Mouse (Mus musculus) stomach, embryonic 14.5 days (tissue): ENCODE results near the gene Nyap1. TPM values are rescaled to one million over a fixed set of nuclear protein-coding genes. Genes with fewer than 3 reads are reported as not detected.

Experiments
- ATAC-seq: fragments of 200-750 bp; cut with Nextera tagmentation; 2 replicates; pipeline ENCODE4 v1.8.0; 2017; ENCODE audit warnings: low read depth, moderate TSS enrichment; ENCODE audit not compliant: insufficient number of reproducible peaks, insufficient read depth, low FRiP score
- H3K27ac ChIP-seq: fragments of 300-500 bp; sonication (generic); 2 replicates; pipeline ENCODE4 v1.5.1; 2014; ENCODE audit warnings: mild to moderate bottlenecking, low read length, moderate library complexity, mixed read lengths
- H3K27me3 ChIP-seq: fragments of 300-500 bp; sonication (generic); 2 replicates; pipeline ENCODE4 v1.6.1; 2014; ENCODE audit warnings: low read length, control low read depth, mixed read lengths; ENCODE audit not compliant: control insufficient read depth, insufficient read depth
- H3K36me3 ChIP-seq: fragments of 300-500 bp; sonication (generic); 2 replicates; pipeline ENCODE4 v1.6.1; 2014; ENCODE audit warnings: mild to moderate bottlenecking, control low read depth, low read length, moderate library complexity, mixed read lengths; ENCODE audit not compliant: control insufficient read depth, insufficient read depth
- H3K4me1 ChIP-seq: fragments of 300-500 bp; sonication (generic); 2 replicates; pipeline ENCODE4 v1.6.1; 2014; ENCODE audit warnings: low read length, control low read depth, mixed read lengths; ENCODE audit not compliant: control insufficient read depth, insufficient read depth
- H3K4me2 ChIP-seq: fragments of 300-500 bp; sonication (generic); replicated peaks from 2 replicates; pipeline ENCODE4 v1.6.1; 2014; ENCODE audit warnings: low read depth, low read length, control low read depth
- H3K4me3 ChIP-seq: fragments of 300-500 bp; sonication (generic); 2 replicates; pipeline ENCODE4 v1.5.1; 2014; ENCODE audit warnings: low read depth, low read length, control low read depth
- H3K9ac ChIP-seq: fragments of 300-500 bp; sonication (generic); replicated peaks from 2 replicates; pipeline ENCODE4 v1.6.1; 2014; ENCODE audit warnings: low read depth, mild to moderate bottlenecking, control low read depth, low read length, moderate library complexity, mixed read lengths
- H3K9me3 ChIP-seq: fragments of 300-500 bp; sonication (generic); 2 replicates; pipeline ENCODE4 v1.6.1; 2016; ENCODE audit warnings: low read depth, low read length, control low read depth; ENCODE audit not compliant: control insufficient read depth
- WGBS: fragments of 180-500 bp; shearing (Covaris S2); extraction: QIAGEN DNeasy Blood & Tissue Kit; methylation state at CpG from one replicate; pipeline ENCODE4 v1.1.7; 2014; 5-methylcytosine and 5-hydroxymethylcytosine counted together
- polyA plus RNA-seq: library from polyadenylated mRNA; unstranded; fragments of >200 nt; fragmentation: Nextera tagmentation; extraction: Ambion mirVana; gene quantifications from 2 replicates; pipeline ENCODE4 v1.2.1, GENCODE M21; 2014

Nyap1 gene
- polyA plus RNA-seq, 1 experiment from 2014 or later: 1.0 TPM

DNA sequence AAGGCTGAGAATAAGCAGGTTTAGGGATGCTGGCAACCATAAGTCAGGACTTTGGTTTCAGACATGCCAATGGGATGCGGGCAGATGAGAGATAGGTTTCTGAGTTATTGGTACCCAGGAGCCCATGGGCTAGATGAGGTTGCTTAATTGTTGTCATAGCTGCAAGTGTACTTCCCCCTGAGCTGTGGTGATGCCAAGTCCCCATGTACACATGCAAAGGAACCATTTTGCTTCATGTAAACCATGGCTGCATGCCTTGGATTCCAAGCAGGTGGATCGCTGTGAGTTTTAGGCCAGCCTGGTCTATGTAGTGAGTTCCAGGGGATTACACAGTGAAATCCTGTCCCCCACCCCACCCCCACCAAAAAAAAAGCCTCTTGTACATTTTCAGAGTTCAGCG is 55.8 kb downstream of the Nyap1 start:
- no peak overlapping the region for H3K27ac ChIP-seq
- no peak for ATAC-seq

DNA sequence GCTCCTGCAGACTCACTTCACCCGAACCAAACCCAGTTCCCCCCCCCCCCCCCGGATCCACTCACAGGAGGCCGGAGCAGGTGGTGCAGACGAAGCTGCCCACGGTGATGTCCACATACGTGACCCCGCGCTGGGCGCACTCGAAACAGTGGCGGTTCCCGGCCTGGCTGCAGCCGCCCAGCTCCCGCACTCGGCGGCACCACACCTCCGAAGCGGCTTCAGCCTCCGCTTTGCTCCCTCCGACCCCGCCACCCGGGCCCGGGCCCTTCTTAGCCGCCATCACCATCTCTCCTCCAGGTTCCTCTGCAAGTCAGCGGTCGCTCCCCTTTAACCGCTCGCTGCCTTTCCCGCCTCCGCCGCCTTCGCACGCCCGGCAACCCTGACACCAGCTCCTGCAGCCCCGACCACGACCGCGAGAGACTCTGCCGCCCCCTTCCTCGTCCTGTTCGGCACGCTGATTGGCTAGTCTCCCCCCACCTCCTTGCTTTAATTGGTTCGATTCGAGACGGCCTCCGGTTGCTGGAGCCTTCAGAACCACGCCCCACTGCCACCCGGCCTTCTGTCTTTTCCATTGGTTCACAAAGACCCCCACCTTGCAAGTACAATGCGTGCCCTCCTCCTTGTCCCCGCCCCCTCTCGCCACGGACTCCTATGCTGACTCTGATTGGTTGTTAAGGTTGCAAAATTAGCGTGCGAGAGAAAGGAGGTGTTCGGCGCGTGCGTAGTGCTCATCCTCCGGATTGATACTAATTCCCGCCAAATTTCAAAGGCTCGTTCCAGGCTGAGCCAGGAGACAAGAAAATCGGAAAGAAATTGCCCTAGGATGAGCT is 56.9 kb downstream of the Nyap1 start, which contains the start of gene Agfg2:
TSS of gene Agfg2 (minus strand) at position 433 of the 830 bp plus-strand sequence.
- WGBS: under 1% methylated on average over 60 of the region's 62 CpGs
- no peaks in the 10 kb centered on the region for H3K36me3 ChIP-seq

More for the DNA sequence above, 55.8 kb downstream of the Nyap1 start:
- H3K27me3 ChIP-seq: no peaks in the 10 kb centered on the region
- no peaks in the 10 kb centered on the region for H3K9me3 ChIP-seq
- no peak overlapping the region for H3K4me3 ChIP-seq
- H3K4me2 ChIP-seq: no peak overlapping the region
- peaks cover 6% of the 10 kb centered on the region for H3K4me1 ChIP-seq
- H3K9ac ChIP-seq: no peak overlapping the region
- H3K36me3 ChIP-seq: no peaks in the 10 kb centered on the region
- WGBS: 91% methylated on average over 3 of the region's 3 CpGs

DNA sequence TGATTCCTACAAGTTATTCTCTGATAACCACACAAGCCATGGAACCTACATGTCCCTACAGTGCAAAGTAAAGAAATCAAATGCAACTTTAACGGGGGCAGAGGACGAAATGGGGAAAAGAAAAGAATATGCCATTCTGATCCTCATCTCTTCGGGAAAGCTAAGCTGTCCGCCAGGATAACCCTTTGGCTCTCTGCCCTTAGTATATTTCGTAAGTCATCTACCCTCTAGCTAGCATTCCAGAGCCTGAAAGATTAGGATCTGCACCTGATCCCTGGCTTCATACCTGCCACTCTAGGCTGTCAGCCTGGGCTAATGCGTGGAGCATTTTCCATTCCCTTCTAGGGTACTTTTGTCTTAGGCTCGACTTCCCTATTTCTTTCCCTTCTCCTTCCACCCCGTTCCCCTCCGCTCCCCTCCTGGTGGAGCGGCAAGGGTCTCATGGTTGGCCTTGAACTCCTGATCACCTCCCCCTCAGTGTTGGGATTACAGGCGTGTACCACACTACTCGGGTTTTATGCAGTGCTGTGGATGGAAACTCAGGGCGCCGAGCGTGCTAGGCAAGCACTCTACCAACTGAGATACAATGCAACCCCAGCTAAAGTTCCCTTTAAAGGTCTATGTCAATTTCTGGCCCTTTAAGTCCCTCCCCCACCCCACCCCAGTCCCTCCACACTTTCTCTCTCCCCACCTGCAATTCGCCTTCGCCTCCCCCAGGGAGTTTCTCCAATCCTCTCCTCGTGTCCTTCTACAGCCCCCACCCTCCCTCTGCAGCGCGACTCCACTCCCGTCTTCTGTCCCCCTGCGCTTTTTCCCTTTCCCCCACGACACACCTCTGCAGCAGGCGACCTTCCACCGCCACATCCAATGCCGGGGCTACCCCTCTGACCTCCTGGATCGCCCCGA is 57.8 kb downstream of the Nyap1 start:
- Histone ChIP-seq H3K4me2 (peak overlapping the region; percentile 95), H3K36me3 (no peaks in the 10 kb centered on the region), H3K27ac (peak overlapping the region; percentile 63; the same call in 1 of the 2 replicates), H3K4me3 (peak overlapping the region; percentile 71), H3K27me3 (no peaks in the 10 kb centered on the region), H3K9me3 (no peaks in the 10 kb centered on the region), H3K4me1 (peaks cover 6% of the 10 kb centered on the region), H3K9ac (peak overlapping the region; percentile 53)
- ATAC-seq: no peak
- 9% methylated on average over 28 of the region's 28 CpGs for WGBS

More for the DNA sequence above, 56.9 kb downstream of the Nyap1 start, which contains the start of gene Agfg2:
- Histone ChIP-seq H3K4me3 (peak within 1 kb of the TSS; percentile 71), H3K9me3 (no peaks in the 10 kb centered on the region), H3K4me1 (peaks cover 6% of the 10 kb centered on the region), H3K27me3 (no peaks in the 10 kb centered on the region), H3K4me2 (peak within 1 kb of the TSS; percentile 95), H3K9ac (peak within 1 kb of the TSS; percentile 53), H3K27ac (peak within 1 kb of the TSS; percentile 63; the same call in 1 of the 2 replicates)
- peak; percentile 99 for ATAC-seq

DNA sequence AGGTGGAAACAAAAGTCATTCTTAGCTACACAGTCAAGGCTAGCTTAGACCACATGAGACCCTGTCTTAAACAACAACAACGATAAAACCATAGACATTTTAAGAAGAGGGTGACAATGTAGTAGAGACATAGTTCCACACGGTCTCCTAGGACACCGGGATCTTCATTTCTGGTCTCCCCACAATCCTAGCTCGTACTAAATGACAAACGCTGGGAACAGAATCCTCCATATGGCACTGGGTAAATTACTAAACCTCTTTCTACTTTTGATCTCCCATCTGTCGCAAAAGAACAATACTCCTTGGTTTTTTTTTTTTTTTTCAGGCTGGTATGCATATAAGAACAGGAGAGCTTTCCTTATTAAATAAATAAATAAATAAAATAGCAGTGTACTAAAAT is 58.9 kb downstream of the Nyap1 start:
- WGBS: 91% methylated on average over 6 of the region's 6 CpGs
- no peak for ATAC-seq
- Histone ChIP-seq H3K4me1 (peaks cover 6% of the 10 kb centered on the region), H3K9ac (no peak overlapping the region), H3K4me3 (no peak overlapping the region), H3K27ac (no peak overlapping the region), H3K36me3 (no peaks in the 10 kb centered on the region), H3K27me3 (no peaks in the 10 kb centered on the region), H3K4me2 (no peak overlapping the region), H3K9me3 (no peaks in the 10 kb centered on the region)

Other genes starting within 250 kb of the Nyap1 start
- gene Pop7, start 239.1 kb downstream of the Nyap1 start, polyA plus RNA-seq: 51.7 and 56.2 TPM in 2 replicates
- gene Gigyf1, start 223.1 kb downstream of the Nyap1 start, polyA plus RNA-seq: 16.0 and 16.3 TPM in 2 replicates
- 0.38 TPM in 1 of 2 replicates, not detected in the other for gene Epo, start 208.4 kb downstream of the Nyap1 start, polyA plus RNA-seq
- 404 and 443 TPM in 2 replicates for gene Gnb2, start 208.1 kb downstream of the Nyap1 start, polyA plus RNA-seq
- 6.7 and 7.3 TPM in 2 replicates for gene Actl6b, start 188.1 kb downstream of the Nyap1 start, polyA plus RNA-seq
- gene Tfr2, start 171.8 kb downstream of the Nyap1 start, polyA plus RNA-seq: 0.43 and 0.46 TPM in 2 replicates
- gene Mospd3, start 140.5 kb downstream of the Nyap1 start, polyA plus RNA-seq: 32.3 and 34.2 TPM in 2 replicates
- 143 and 145 TPM in 2 replicates for gene Pcolce, start 127.8 kb downstream of the Nyap1 start, polyA plus RNA-seq
- 0.14 and 0.20 TPM in 2 replicates for gene Fbxo24, start 112.6 kb downstream of the Nyap1 start, polyA plus RNA-seq
- 37.1 and 39.2 TPM in 2 replicates for gene Lrch4, start 112.5 kb downstream of the Nyap1 start, polyA plus RNA-seq
- gene Gm20605, start 112.4 kb downstream of the Nyap1 start, polyA plus RNA-seq: 8.1 and 10.7 TPM in 2 replicates
- 9.8 and 9.9 TPM in 2 replicates for gene Sap25, start 100.3 kb downstream of the Nyap1 start, polyA plus RNA-seq
- gene Irs3, start 95.9 kb downstream of the Nyap1 start, polyA plus RNA-seq: 0.17 TPM in 1 of 2 replicates, not detected in the other
- 12.9 and 13.2 TPM in 2 replicates for gene Agfg2, start 56.9 kb downstream of the Nyap1 start, polyA plus RNA-seq
- 118 and 132 TPM in 2 replicates for gene Tsc22d4, start 4.1 kb upstream of the Nyap1 start, polyA plus RNA-seq
- gene Ppp1r35, start 37.2 kb upstream of the Nyap1 start, polyA plus RNA-seq: 32.7 and 38.1 TPM in 2 replicates
- 13.6 and 17.6 TPM in 2 replicates for gene Mepce, start 46.0 kb upstream of the Nyap1 start, polyA plus RNA-seq
- gene Zcwpw1, start 46.2 kb upstream of the Nyap1 start, polyA plus RNA-seq: 22.3 and 23.3 TPM in 2 replicates
- gene Pilra, start 94.7 kb upstream of the Nyap1 start, polyA plus RNA-seq: 1.4 and 1.9 TPM in 2 replicates
- 0.59 and 0.67 TPM in 2 replicates for gene Pilrb1, start 116.5 kb upstream of the Nyap1 start, polyA plus RNA-seq
- gene Pilrb2, start 130.2 kb upstream of the Nyap1 start, polyA plus RNA-seq: 0.70 and 1.1 TPM in 2 replicates
- 6.2 TPM in 2 replicates for gene Cyp3a13, start 180.0 kb upstream of the Nyap1 start, polyA plus RNA-seq
- gene Gjc3, start 221.5 kb upstream of the Nyap1 start, polyA plus RNA-seq: 0.39 and 0.55 TPM in 2 replicates
- not detected in 2 replicates for gene Azgp1, start 239.9 kb upstream of the Nyap1 start, polyA plus RNA-seq